Mouse (Mus musculus) embryonic fibroblast, embryonic 13.5 days (primary cell): ENCODE measurements at regions not wholly inside any gene's neighbourhood (a gene's known extent, or its start where the extent isn't known, plus 50 kb on each side); places are given as distances from the start of the nearest gene placed in this dataset.

Experiments used
- H3K27ac ChIP-seq: 2 replicates; pipeline ENCODE4 v1.5.1; 2012; ENCODE audit warnings: low read length, control low read depth, inconsistent platforms; ENCODE audit not compliant: insufficient read depth
- H3K4me1 ChIP-seq: 2 replicates; pipeline ENCODE4 v1.6.1; 2011; ENCODE audit warnings: low read length; ENCODE audit not compliant: control insufficient read depth, insufficient read depth
- H3K4me3 ChIP-seq: 2 replicates; pipeline ENCODE4 v1.5.1; 2011; ENCODE audit warnings: mild to moderate bottlenecking, control low read depth, low read length; ENCODE audit not compliant: insufficient read depth
- CTCF ChIP-seq: IDR thresholded peaks from 2 replicates; pipeline ENCODE4 v1.5.1; 2011; ENCODE audit warnings: mild to moderate bottlenecking, control low read depth, low read length, moderate library complexity, borderline replicate concordance; ENCODE audit not compliant: insufficient read depth
- POLR2A ChIP-seq: IDR thresholded peaks from 2 replicates; pipeline ENCODE4 v1.6.1; 2011; ENCODE audit warnings: low read depth, mild to moderate bottlenecking, control low read depth, low read length, moderate library complexity

DNA sequence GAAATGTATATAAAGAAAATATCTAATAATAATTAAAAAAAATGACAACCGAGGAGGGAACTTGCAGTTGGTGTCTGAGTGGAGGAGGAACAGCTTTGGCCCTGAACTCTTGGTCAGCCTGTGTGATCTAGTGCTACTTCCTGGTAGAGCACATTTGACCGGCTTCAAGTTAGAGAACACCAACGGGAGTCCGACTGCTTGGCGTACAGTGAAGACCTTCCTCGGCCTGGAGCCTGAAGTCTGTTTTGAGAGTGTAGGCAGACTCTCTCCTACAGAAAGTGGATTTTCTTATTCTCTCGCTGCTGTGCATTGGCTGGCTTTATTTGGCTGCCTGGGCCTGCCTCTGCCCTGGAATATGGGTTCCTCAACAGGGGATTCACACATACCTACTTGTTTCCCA is 81.2 kb upstream of the Adcy1 start:
- TF ChIP-seq POLR2A (no peak), CTCF (no peak)
- H3K27ac ChIP-seq: no peak overlapping the region
- H3K4me1 ChIP-seq: no peaks in the 10 kb centered on the region
- no peak overlapping the region for H3K4me3 ChIP-seq

DNA sequence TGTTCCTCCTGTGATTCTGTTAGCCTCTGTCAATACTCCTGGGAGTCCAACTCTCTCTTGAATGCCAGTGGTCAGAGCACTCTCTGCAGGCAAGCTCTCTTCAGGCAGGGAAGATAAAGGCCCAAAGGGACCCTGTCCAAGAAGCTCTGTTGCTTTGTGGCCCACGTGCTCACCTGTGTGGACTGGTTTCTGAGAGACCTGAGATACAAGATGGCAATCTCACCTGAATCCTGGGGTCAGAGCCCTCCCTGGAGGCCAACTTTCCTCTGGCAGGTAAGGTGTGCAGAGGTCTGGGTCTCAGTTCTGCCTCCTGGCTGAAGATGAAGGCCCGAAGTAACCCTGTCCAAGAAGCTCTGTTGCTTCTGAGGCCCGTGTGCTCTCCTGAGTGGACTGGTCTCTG is 83.6 kb upstream of the Adcy1 start:
- TF ChIP-seq CTCF: no peak
- TF ChIP-seq POLR2A: no peak
- H3K27ac ChIP-seq: no peak overlapping the region
- no peak overlapping the region for H3K4me3 ChIP-seq
- no peaks in the 10 kb centered on the region for H3K4me1 ChIP-seq

DNA sequence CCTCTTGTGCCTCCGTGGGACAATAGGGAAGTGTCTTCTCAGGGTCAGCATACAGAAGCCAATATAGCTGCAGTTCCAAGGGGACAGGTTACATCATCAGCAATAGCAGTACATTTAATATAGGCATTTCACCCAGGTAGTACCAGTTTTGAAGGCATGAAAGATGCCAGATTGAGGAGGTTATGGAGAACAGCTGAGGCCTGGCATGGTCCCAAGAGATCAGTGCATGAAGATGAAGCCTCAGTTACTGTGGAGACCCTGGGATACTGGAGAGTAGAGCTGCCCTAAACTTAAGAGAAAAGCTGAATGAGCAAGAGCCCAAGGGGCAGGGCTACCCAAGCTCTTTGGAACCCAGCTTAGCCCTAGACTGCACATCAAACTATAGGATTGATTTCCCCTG is 94.1 kb upstream of the Adcy1 start:
- Histone ChIP-seq H3K4me3 (no peak overlapping the region), H3K27ac (no peak overlapping the region), H3K4me1 (0 out of 2 replicates have a peak, but pooled peaks cover 5% of the 10 kb centered on the region)
- TF ChIP-seq CTCF (no peak), POLR2A (no peak)

DNA sequence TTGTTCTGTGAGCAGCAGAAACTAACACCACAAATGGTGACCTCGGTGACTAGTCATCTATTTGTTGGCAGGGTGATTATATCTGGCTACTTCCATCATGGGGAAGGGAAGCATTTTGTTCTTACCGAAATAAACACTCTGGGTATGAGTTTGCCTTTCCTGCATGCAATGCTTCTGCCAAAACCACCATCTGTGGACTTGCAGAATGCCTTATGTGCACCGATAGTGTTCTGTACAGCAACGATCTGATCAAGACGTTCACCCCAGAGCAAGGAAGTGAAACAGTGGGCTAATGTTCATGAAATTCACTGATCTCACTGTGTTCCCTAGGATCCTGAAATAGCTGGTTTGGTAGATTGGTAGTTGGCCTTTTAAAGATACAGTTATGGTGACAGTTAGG is 96.3 kb upstream of the Adcy1 start:
- TF ChIP-seq CTCF: no peak
- no peak for TF ChIP-seq POLR2A

DNA sequence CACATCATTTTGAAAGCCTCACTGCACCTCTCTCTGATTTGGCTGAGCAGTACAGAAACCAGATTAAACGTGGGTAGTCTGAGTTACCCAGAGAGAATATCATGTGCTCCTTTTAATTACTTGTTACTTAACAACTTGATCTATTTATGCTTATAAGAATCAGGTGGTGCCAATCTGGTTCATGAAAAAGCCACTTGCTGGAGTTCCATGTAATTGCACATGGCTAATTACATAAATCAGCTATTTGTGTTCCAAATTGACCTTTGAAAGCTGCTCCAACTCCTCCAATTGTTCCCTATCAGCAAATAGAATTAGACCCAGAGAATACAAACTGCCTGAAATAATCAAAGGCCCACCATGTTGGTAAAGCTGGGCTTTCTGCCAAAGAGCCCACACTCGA is 98.8 kb upstream of the Adcy1 start:
- 0 out of 2 replicates have a peak, but pooled peaks cover 7% of the 10 kb centered on the region for H3K4me1 ChIP-seq
- TF ChIP-seq CTCF: no peak
- no peak overlapping the region for H3K4me3 ChIP-seq
- peak overlapping the region; percentile 91 for H3K27ac ChIP-seq

More for the DNA sequence above, 96.3 kb upstream of the Adcy1 start:
- H3K4me3 ChIP-seq: no peak overlapping the region
- H3K4me1 ChIP-seq: 0 out of 2 replicates have a peak, but pooled peaks cover 7% of the 10 kb centered on the region
- no peak overlapping the region for H3K27ac ChIP-seq

DNA sequence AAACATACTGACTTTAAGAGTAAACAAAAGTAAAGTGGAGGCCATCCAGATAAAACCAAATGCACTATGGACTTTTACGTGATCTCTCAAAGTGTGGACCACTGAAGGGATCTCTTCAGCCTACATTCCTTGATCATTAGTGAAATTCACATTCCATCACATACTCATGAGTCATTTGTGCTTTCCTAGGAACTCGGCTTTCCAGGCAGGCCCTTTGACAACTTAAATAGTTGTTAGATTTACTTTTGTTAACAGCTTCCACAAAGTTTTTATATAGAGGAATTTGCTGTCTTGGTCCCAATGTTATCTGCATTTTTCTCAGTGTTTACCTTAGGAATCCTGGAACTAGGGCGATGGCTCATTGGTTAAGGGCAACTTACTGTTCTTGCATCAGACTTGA is 99.7 kb upstream of the Adcy1 start:
- H3K27ac ChIP-seq: peak overlapping the region; percentile 91
- no peak overlapping the region for H3K4me3 ChIP-seq
- no peak for TF ChIP-seq POLR2A
- 0 out of 2 replicates have a peak, but pooled peaks cover 7% of the 10 kb centered on the region for H3K4me1 ChIP-seq

DNA sequence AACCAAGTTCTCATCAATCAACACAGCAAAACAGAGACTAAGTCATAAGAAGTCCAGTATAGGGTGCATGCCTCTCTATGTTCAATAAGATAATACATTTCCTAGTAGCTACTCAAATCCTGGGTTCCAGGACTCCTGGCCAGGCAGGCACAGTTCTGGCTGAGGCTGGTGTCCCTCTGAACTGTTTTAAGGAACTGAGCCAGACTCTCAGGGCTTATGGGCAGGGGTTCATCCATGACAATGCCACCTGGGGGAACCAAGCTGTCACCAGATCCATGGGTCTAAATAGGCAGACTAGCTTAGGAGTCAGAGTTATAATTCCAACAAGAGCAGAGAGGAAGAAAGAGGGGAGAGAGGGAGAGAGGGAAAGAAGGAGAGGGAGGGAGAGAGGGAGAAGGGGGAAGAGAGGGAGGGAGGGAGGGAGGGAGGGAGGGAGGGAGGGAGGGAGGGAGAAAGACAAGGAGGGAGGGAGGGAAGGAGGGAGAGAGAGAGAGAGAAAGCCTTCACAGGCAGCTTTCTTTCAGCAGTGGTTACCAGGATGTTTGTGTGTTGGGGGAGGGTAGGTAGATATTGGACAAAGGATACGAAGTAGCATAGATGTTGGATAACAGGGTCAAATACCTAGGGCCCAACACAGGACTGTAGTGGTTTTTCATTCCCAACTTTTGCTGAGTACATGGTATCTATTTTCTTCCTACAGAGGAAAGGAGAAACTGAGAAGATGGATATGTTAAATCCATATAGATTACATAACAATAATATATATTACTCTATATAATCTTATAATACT is 100.3 kb upstream of the Adcy1 start:
- no peak overlapping the region for H3K4me3 ChIP-seq
- H3K27ac ChIP-seq: peak overlapping the region; percentile 76
- TF ChIP-seq POLR2A (no peak), CTCF (no peak)
- H3K4me1 ChIP-seq: 0 out of 2 replicates have a peak, but pooled peaks cover 7% of the 10 kb centered on the region

DNA sequence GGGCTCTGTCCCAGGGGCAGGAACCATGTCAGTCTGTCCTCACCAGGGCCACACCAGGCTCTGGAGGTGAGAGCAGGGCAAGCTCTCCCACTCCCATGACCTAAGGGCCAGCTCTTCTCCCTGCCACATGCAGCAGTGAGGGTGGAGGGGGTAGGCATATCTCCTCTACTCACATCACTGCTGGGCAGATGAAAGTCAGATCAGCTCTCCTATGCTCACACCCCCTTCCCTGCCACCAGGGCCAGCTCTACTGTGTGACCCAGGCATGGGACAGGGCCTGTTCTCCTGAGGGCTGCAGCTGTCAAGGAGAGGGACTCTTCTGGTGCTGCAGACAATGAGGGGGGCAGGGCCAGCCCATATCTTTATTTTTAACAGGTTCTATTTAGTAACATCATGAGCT is 101.0 kb upstream of the Adcy1 start:
- TF ChIP-seq POLR2A (no peak), CTCF (no peak)
- no peak overlapping the region for H3K4me3 ChIP-seq
- H3K27ac ChIP-seq: no peak overlapping the region
- H3K4me1 ChIP-seq: 0 out of 2 replicates have a peak, but pooled peaks cover 7% of the 10 kb centered on the region

DNA sequence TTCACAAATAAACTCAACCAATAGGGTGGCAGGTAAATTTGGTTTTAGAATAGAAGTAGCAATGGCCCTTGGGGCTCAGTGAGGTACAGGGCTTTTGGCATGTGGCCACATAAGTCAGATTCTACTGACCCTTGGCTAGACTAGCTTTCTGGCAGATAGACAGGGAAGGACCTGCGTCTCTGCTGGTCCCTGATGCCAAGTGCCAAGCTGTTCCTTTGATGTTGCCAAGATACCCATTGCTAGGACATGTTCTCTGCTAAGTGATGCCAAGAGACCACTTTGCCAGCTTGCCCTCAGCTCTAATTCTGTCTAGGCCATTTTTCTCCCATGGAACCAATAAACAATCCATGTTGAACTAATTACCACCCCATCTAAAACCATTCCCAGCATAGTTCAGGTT is 110.5 kb upstream of the Adcy1 start:
- Histone ChIP-seq H3K4me1 (no peaks in the 10 kb centered on the region), H3K4me3 (no peak overlapping the region), H3K27ac (no peak overlapping the region)
- TF ChIP-seq POLR2A (no peak), CTCF (no peak)

DNA sequence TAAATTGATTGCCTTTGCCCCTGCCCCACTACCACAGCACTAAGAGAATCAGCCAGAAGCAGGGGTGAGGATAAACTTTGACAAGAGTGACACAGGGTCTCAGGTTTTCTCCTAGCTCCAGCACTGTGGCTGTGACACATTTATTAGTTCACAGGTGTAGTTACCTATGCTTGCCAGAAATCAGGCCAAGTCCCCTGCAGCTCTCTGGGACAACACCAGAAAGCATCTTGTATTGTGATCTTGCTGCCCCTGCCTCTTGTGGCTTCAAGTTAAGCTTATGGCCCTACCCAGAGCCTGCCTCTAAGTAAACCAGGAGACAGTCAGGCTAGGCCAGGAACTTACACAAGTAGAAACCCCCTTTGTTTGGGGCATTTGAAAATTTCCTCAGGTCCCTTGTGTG is 111.9 kb upstream of the Adcy1 start:
- Histone ChIP-seq H3K27ac (no peak overlapping the region), H3K4me3 (no peak overlapping the region), H3K4me1 (no peaks in the 10 kb centered on the region)
- TF ChIP-seq POLR2A: no peak
- TF ChIP-seq CTCF: no peak

DNA sequence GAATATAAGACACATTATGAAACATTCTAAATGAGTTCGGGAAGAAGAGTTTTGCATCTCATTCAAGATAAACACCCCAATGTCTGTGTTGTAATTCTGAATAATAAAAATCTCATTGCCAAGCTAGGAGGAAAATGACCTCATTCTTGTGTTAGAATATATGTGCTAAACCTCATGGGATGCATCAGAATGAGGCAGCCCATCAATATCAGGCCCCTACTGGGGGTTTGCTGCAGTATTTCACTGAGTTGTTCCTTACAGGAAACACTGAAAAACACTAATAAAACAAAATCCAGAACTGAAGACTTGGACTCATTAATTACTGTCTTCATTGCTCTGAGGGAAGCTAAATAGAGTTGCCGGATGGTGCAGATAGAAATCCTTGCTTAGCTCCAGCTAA is 111.6 kb upstream of the Gm11983 start:
- no peaks in the 10 kb centered on the region for H3K4me1 ChIP-seq
- no peak overlapping the region for H3K27ac ChIP-seq
- no peak for TF ChIP-seq CTCF
- TF ChIP-seq POLR2A: no peak
- H3K4me3 ChIP-seq: no peak overlapping the region
